Mouse (Mus musculus) liver, postnatal 0 days (tissue): ENCODE measurements at regions not wholly inside any gene's neighbourhood (a gene's known extent, or its start where the extent isn't known, plus 50 kb on each side); places are given as distances from the start of the nearest gene placed in this dataset.

Source experiments
- ATAC-seq: fragments of 200-750 bp; cut with Nextera tagmentation; 2 replicates; pipeline ENCODE4 v1.8.0; 2017; ENCODE audit warnings: mild to moderate bottlenecking, moderate library complexity
- DNase-seq: peaks from one replicate; pipeline ENCODE4 v3.0.0-alpha.2; 2016
- H3K27ac ChIP-seq: fragments of 300-500 bp; sonication (generic); 2 replicates; pipeline ENCODE4 v1.5.1; 2014; ENCODE audit warnings: antibody characterized with exemption, moderate library complexity, mild to moderate bottlenecking, low read depth
- H3K27me3 ChIP-seq: fragments of 300-500 bp; sonication (generic); 2 replicates; pipeline ENCODE4 v1.6.1; 2014; ENCODE audit warnings: low read length, control low read depth, mixed read lengths; ENCODE audit not compliant: insufficient read depth
- H3K36me3 ChIP-seq: fragments of 300-500 bp; sonication (generic); replicated peaks from 2 replicates; pipeline ENCODE4 v1.6.1; 2014; ENCODE audit warnings: mild to moderate bottlenecking, control low read depth, low read length, moderate library complexity, mixed read lengths; ENCODE audit not compliant: insufficient read depth
- H3K4me1 ChIP-seq: fragments of 300-500 bp; sonication (generic); 2 replicates; pipeline ENCODE4 v1.6.1; 2014; ENCODE audit warnings: antibody characterized with exemption, mild to moderate bottlenecking, control low read depth; ENCODE audit not compliant: insufficient read depth
- H3K4me2 ChIP-seq: fragments of 300-500 bp; sonication (generic); 2 replicates; pipeline ENCODE4 v1.6.1; 2014; ENCODE audit warnings: low read depth, mild to moderate bottlenecking, low read length, moderate library complexity, mixed read lengths
- H3K4me3 ChIP-seq: fragments of 300-500 bp; sonication (generic); 2 replicates; pipeline ENCODE4 v1.5.1; 2014; ENCODE audit warnings: low read depth, low read length
- H3K9ac ChIP-seq: fragments of 300-500 bp; sonication (generic); replicated peaks from 2 replicates; pipeline ENCODE4 v1.6.1; 2014; ENCODE audit warnings: mild to moderate bottlenecking, moderate library complexity
- H3K9me3 ChIP-seq: fragments of 300-500 bp; sonication (generic); 2 replicates; pipeline ENCODE4 v1.6.1; 2016; ENCODE audit warnings: mild to moderate bottlenecking, control low read depth, low read length, mixed read lengths
- CTCF ChIP-seq: sonication (generic); IDR thresholded peaks from 2 replicates; pipeline ENCODE4 v1.5.1; 2016; ENCODE audit warnings: antibody characterized with exemption, low read depth
- EP300 ChIP-seq: IDR thresholded peaks from 2 replicates; pipeline ENCODE4 v1.6.1; 2016; ENCODE audit warnings: antibody characterized with exemption, low read depth, mild to moderate bottlenecking
- WGBS: fragments of 180-500 bp; shearing (Covaris S2); extraction: QIAGEN DNeasy Blood & Tissue Kit; methylation state at CpG from one replicate; pipeline ENCODE4 v1.1.7; 2014; ENCODE audit not compliant: insufficient replicate concordance; 5-methylcytosine and 5-hydroxymethylcytosine counted together

DNA sequence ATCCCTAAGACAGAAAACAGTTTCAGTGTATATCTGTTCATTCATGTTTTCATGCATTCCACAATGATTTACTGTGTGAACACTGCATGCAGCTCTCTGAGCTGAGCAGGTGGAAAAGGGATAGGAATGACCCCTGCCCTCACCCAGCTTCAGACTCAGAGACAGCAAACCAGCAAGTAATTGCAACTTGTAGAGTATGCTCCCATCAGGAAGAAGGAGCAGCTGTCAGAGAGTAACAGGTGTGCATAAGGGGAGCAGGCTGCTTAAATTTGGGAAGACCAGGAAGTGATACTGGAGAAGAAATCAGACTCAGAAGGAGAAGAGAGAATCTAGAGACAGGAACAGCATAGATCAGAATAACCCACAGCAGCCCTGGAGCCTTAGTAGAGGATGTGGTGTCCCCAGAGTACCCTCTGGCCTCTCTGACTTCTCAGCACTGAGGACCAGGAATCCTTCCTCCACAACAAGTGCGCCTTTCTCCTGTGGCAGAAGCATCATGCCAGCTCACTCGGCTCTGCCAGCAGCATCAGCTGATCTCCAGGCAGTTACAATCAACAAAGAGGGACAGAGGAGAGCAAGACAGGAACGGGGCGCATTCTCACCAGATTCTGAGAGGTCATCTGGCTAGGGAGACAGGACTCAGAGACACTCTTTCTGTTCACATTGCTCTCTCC lies 116.5 kb upstream of the Ncam1 start:
- ATAC-seq = no peak

DNA sequence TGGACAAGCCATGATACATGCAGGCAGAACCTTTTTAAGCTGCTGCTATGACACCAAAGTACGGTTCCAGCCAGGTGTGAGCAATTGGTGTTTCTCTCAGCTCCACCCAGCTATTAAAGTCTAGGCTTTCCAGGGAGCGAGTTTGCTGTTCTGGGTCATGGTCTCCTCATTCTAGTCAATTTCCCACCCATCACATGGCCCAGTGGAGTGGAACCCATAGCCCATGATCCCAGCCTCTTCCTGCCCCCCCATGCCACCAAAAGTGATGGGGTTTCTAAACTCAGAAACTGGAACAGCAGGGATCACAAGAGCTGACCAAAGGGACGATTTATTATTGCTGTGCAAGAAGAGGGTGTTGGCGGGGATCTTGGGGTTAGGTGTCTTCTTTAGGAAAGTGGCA lies 115.0 kb upstream of the Ncam1 start:
- H3K4me3 ChIP-seq = no peak overlapping the region
- no peaks in the 10 kb centered on the region for H3K36me3 ChIP-seq
- H3K4me2 ChIP-seq = no peak overlapping the region
- H3K9ac ChIP-seq = no peak overlapping the region
- H3K4me1 ChIP-seq = no peaks in the 10 kb centered on the region; the same call in 1 of the 2 replicates
- H3K27ac ChIP-seq = no peak overlapping the region
- no peaks in the 10 kb centered on the region for H3K27me3 ChIP-seq
- H3K9me3 ChIP-seq = no peaks in the 10 kb centered on the region
- DNase-seq (no peak), ATAC-seq (no peak)
- 71% methylated on average over 4 of the region's 4 CpGs for WGBS
- TF ChIP-seq EP300 = no peak
- TF ChIP-seq CTCF = no peak

More for the DNA sequence above, 116.5 kb upstream of the Ncam1 start:
- WGBS = 76% methylated on average over 4 of the region's 4 CpGs
- no peaks in the 10 kb centered on the region for H3K27me3 ChIP-seq
- TF ChIP-seq EP300 = no peak
- no peak for TF ChIP-seq CTCF
- H3K27ac ChIP-seq = no peak overlapping the region
- H3K9ac ChIP-seq = no peak overlapping the region
- no peak overlapping the region for H3K4me2 ChIP-seq
- no peaks in the 10 kb centered on the region; the same call in 1 of the 2 replicates for H3K4me1 ChIP-seq
- H3K36me3 ChIP-seq = no peaks in the 10 kb centered on the region
- H3K4me3 ChIP-seq = no peak overlapping the region
- no peaks in the 10 kb centered on the region for H3K9me3 ChIP-seq
- DNase-seq = no peak

DNA sequence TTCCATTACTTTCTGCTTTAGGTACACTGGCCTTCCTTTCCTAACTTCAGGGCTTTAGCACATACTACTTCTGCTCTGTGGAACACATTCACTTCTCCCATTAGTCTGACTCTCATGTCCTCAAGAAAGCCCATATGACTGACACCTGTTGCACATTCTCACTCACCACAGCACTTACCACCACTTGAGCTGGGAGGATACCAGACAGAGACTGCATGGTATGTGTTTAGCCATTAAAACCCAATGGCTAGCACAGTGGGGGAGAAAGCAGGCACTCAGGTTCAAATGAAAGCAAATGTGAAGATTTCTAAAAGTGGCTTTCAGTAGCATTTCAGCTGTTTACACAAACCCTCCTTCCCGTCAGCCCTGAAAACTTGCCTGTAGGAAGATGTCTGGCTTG lies 113.6 kb upstream of the Ncam1 start:
- H3K4me1 ChIP-seq = no peaks in the 10 kb centered on the region
- ATAC-seq (no peak), DNase-seq (no peak)
- H3K27ac ChIP-seq = no peak overlapping the region
- WGBS = 70% methylated on average over 1 of the region's 1 CpGs
- H3K9ac ChIP-seq = no peak overlapping the region
- H3K4me2 ChIP-seq = no peak overlapping the region
- H3K4me3 ChIP-seq = no peak overlapping the region
- TF ChIP-seq EP300 = no peak
- TF ChIP-seq CTCF = no peak
- H3K36me3 ChIP-seq = no peaks in the 10 kb centered on the region
- no peaks in the 10 kb centered on the region for H3K9me3 ChIP-seq
- H3K27me3 ChIP-seq = no peaks in the 10 kb centered on the region

DNA sequence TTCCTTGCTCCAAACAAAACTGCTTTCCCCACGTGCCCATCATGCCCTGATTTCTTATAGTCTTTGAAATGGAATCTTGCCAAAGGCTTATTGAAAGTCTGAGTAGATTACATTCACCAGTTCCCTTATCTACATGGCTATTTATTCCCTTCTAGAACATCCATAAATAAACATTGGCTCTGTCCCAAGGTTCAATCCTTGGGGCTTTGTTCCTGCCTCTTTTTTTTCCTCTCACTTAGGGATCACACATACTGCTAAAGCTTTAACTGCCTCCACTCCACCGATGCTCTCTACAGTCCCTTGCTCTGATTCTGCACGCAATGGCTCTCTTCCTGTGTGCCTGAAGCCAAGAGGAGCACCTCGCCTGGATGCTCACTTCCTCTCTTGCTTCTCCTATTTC lies 107.6 kb upstream of the Ncam1 start:
- no peak for DNase-seq
- Histone ChIP-seq H3K36me3 (no peaks in the 10 kb centered on the region), H3K9me3 (no peaks in the 10 kb centered on the region), H3K27ac (no peak overlapping the region), H3K4me1 (no peaks in the 10 kb centered on the region), H3K27me3 (no peaks in the 10 kb centered on the region), H3K4me3 (no peak overlapping the region), H3K4me2 (no peak overlapping the region), H3K9ac (no peak overlapping the region)
- no peak for ATAC-seq
- 37% methylated on average over 4 of the region's 4 CpGs for WGBS
- TF ChIP-seq EP300 (no peak), CTCF (no peak)

DNA sequence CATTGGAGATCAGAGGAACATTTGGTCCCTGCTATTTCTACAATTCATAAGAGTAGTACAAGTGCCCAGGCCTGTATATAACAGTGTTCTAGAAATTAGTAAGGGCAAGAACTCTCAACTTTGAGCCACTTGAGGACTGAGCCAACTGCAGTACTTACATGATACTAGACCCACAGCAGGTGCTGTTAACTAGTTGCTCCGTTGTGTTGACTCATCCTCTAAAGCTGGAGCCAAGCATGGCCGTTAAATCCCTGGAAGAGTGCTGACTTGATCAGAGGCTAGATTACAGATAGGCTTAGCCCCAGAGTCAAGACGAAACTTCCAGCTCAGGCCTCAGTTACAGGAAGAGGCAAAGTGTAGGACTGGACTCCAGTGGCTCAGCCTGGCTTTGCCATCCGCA lies 107.0 kb upstream of the Ncam1 start:
- Histone ChIP-seq H3K27ac (no peak overlapping the region), H3K9me3 (no peaks in the 10 kb centered on the region), H3K4me2 (no peak overlapping the region), H3K27me3 (no peaks in the 10 kb centered on the region), H3K4me3 (no peak overlapping the region), H3K9ac (no peak overlapping the region), H3K4me1 (no peaks in the 10 kb centered on the region), H3K36me3 (no peaks in the 10 kb centered on the region)
- ATAC-seq (no peak), DNase-seq (no peak)
- TF ChIP-seq CTCF (no peak), EP300 (no peak)
- 65% methylated on average over 4 of the region's 4 CpGs for WGBS

DNA sequence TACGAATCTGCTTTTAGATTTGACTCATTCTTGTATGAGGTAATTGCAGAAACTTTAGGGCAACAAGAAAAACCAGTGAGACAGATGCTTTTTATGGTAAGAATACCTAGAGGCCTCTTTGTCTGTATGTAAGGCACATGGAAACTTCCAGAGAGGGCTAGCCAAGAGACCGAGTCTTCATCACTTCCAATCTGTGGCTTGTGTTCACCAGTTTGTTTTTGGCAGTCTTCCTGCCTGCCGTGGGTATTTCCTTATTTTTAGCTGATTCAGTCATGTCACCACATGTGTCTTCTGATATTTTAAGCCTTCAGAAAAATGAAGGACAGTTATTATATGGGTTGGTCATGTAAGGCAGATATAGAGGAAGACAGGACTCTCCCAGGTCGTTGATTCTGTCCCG lies 100.2 kb upstream of the Ncam1 start:
- TF ChIP-seq CTCF (no peak), EP300 (no peak)
- Histone ChIP-seq H3K4me1 (no peaks in the 10 kb centered on the region), H3K4me3 (no peak overlapping the region), H3K36me3 (no peaks in the 10 kb centered on the region), H3K4me2 (no peak overlapping the region), H3K27ac (no peak overlapping the region), H3K9me3 (no peaks in the 10 kb centered on the region), H3K9ac (no peak overlapping the region), H3K27me3 (no peaks in the 10 kb centered on the region)
- DNase-seq = no peak
- no peak for ATAC-seq
- WGBS = 76% methylated on average over 5 of the region's 5 CpGs
